Mouse (Mus musculus) CH12.LX (cell line): Measurements from ENCODE around the gene Nf1. TPM values are rescaled to one million over a fixed set of nuclear protein-coding genes. Genes with fewer than 3 reads are reported as not detected.

ENCODE experiments used
- DNase-seq: peaks from one replicate; pipeline ENCODE4 v3.0.0-alpha.2; 2013; ENCODE audit errors: extremely low read depth
- H3K27ac ChIP-seq: 2 replicates; pipeline ENCODE4 v1.5.1; 2012; ENCODE audit warnings: low read depth, mild to moderate bottlenecking, control low read depth, moderate library complexity; ENCODE audit not compliant: insufficient read depth
- H3K27me3 ChIP-seq: replicated peaks from 2 replicates; pipeline ENCODE3; 2012; ENCODE audit warnings: inconsistent platforms
- H3K36me3 ChIP-seq, 2 experiments: replicated peaks in 1 of 2; 2 replicates each; pipeline versions ENCODE3 to v1.6.1; 2012; ENCODE audit warnings: inconsistent platforms in 1 of 2, low read length in 1 of 2, mild to moderate bottlenecking in 1 of 2, mixed read lengths in 1 of 2, moderate library complexity in 1 of 2; ENCODE audit not compliant: control insufficient read depth in 1 of 2, insufficient read depth in 1 of 2
- H3K4me1 ChIP-seq, 2 experiments: 2 replicates each; pipeline ENCODE4 v1.6.1; 2012; ENCODE audit warnings: inconsistent platforms in 1 of 2, moderate library complexity in 1 of 2; ENCODE audit not compliant: insufficient read depth in 2 of 2, control insufficient read depth in 1 of 2
- H3K4me2 ChIP-seq: 2 replicates; pipeline ENCODE4 v1.6.1; 2012; ENCODE audit warnings: low read depth, mild to moderate bottlenecking, control low read depth; ENCODE audit not compliant: poor library complexity, insufficient read depth, severe bottlenecking
- H3K4me3 ChIP-seq, 3 experiments: fragments of 150-350 bp in 1 of 3; sonication (generic) in 1 of 3; replicated peaks in 1 of 3; 2 replicates each; pipeline versions ENCODE3 to v1.5.1; 2011 to 2012; ENCODE audit warnings: low read depth in 2 of 3, low read length in 2 of 3, mild to moderate bottlenecking in 2 of 3, moderate library complexity in 2 of 3, control low read depth in 1 of 3, improper control_type of control experiment in 1 of 3, inconsistent platforms in 1 of 3, mixed read lengths in 1 of 3; ENCODE audit not compliant: poor library complexity in 1 of 3
- H3K79me2 ChIP-seq: replicated peaks from 2 replicates; pipeline ENCODE4 v1.6.1; 2012; ENCODE audit warnings: mild to moderate bottlenecking, moderate library complexity; ENCODE audit not compliant: control insufficient read depth, poor library complexity, insufficient read depth, severe bottlenecking; ENCODE audit errors: extremely low read depth
- H3K9ac ChIP-seq: 2 replicates; pipeline ENCODE4 v1.6.1; 2012; ENCODE audit warnings: low read depth, mild to moderate bottlenecking, control low read depth, moderate library complexity; ENCODE audit not compliant: insufficient read depth
- H3K9me3 ChIP-seq: replicated peaks from 2 replicates; pipeline ENCODE3; 2012; ENCODE audit warnings: low read length, inconsistent platforms, mixed read lengths
- BHLHE40 ChIP-seq: IDR thresholded peaks from 2 replicates; pipeline ENCODE4 v1.6.1; 2011; ENCODE audit warnings: mild to moderate bottlenecking, low read depth, low read length, improper control_type of control experiment
- CHD2 ChIP-seq: IDR thresholded peaks from 2 replicates; pipeline ENCODE4 v1.6.1; 2011; ENCODE audit warnings: low read length, improper control_type of control experiment
- CTCF ChIP-seq, 2 experiments: IDR thresholded peaks in 1 of 2; conservative IDR thresholded peaks in 1 of 2; 2 replicates each; pipeline ENCODE4 v1.5.1; 2011 to 2012; ENCODE audit warnings: low read depth in 2 of 2, low read length in 2 of 2, improper control_type of control experiment in 1 of 2, inconsistent platforms in 1 of 2, mild to moderate bottlenecking in 1 of 2, moderate library complexity in 1 of 2
- ELF1 ChIP-seq: IDR thresholded peaks from 2 replicates; pipeline ENCODE4 v1.6.1; 2014; ENCODE audit warnings: low read depth, mild to moderate bottlenecking, inconsistent platforms, low read length, improper control_type of control experiment
- ETS1 ChIP-seq: conservative IDR thresholded peaks from 2 replicates; pipeline ENCODE4 v1.6.1; 2012; ENCODE audit warnings: low read depth, mild to moderate bottlenecking, inconsistent platforms, low read length, improper control_type of control experiment, moderate library complexity
- HCFC1 ChIP-seq: IDR thresholded peaks from 2 replicates; pipeline ENCODE4 v1.6.1; 2012; ENCODE audit warnings: low read depth, mild to moderate bottlenecking, inconsistent platforms, low read length, improper control_type of control experiment
- IRF4 ChIP-seq: IDR thresholded peaks from 2 replicates; pipeline ENCODE4 v1.6.1; 2014; ENCODE audit warnings: low read depth, mild to moderate bottlenecking, inconsistent platforms, low read length, improper control_type of control experiment
- KAT2A ChIP-seq: IDR thresholded peaks from 2 replicates; pipeline ENCODE4 v1.6.1; 2012; ENCODE audit warnings: low read length, improper control_type of control experiment, inconsistent platforms; ENCODE audit not compliant: insufficient replicate concordance
- MXI1 ChIP-seq: IDR thresholded peaks from 2 replicates; pipeline ENCODE4 v1.6.1; 2011; ENCODE audit warnings: mild to moderate bottlenecking, low read depth, low read length, improper control_type of control experiment
- NELFE ChIP-seq: IDR thresholded peaks from 2 replicates; pipeline ENCODE4 v1.6.1; 2011; ENCODE audit warnings: low read depth, low read length, improper control_type of control experiment
- POLR2AphosphoS2 ChIP-seq: IDR thresholded peaks from 2 replicates; pipeline ENCODE4 v1.6.1; 2011; ENCODE audit warnings: low read depth, low read length, improper control_type of control experiment
- SIN3A ChIP-seq: IDR thresholded peaks from 2 replicates; pipeline ENCODE4 v1.6.1; 2012; ENCODE audit warnings: low read length, improper control_type of control experiment, inconsistent platforms
- ZMIZ1 ChIP-seq: IDR thresholded peaks from 2 replicates; pipeline ENCODE4 v1.6.1; 2012; ENCODE audit warnings: low read depth, mild to moderate bottlenecking, inconsistent platforms, low read length, improper control_type of control experiment
- dilution Hi-C: fragments of 300-500 bp; cut with MboI; formaldehyde crosslinking; loops from 2 replicates; pipeline ENCODE4 v1.14.3; 2020; ENCODE audit warnings: low sequenced_read_pairs; ENCODE audit not compliant: extremely low pct_unique_long_range_greater_than_20kb, extremely low pct_ligation_motif_present
- in situ Hi-C: fragments of 300-500 bp; cut with MboI; formaldehyde crosslinking; loops from 3 replicates; pipeline ENCODE4 v1.14.3; 2019; ENCODE audit warnings: low sequenced_read_pairs, low pct_ligation_motif_present, low pct_unique_long_range_greater_than_20kb, mixed read lengths
- polyA plus RNA-seq: library from polyadenylated mRNA; unstranded; fragments of >175 nt; gene quantifications from 2 replicates; pipeline ENCODE4 v1.2.1, GENCODE M21; 2012; ENCODE audit warnings: low read depth; ENCODE audit not compliant: insufficient read length
- total RNA-seq, 2 experiments: library from RNA; depleted of rRNA; stranded (reverse); fragments of 300-350 nt in 1 of 2; fragments of >200 nt in 1 of 2; gene quantifications; 2 replicates each; pipeline ENCODE4 v1.2.3; 2012 to 2014

The Nf1 gene
- total and polyA plus RNA-seq, 3 experiments = 7.3 to 19.5 (median 12.4) TPM

DNA sequence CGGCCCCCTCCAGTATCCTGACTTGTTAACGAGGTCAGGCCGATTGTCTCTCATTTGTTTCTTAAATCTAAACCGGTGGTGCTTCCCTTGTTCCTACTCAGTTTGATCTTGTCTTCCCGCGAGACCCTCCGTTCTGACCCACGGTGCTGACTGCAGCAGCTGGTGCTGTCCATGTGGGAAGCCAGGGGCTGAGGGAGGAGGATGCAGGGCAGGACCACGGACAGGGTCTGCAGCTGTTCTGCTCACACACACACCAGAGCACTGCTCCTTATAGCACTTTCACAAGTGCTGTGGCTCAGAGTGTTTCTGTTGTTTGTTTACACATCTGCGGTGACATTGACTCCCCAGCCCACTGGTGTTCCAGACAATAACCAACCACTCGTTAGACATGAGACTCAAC lies 254.0 kb downstream of the Nf1 start:
- DNase-seq = no peak
- in situ Hi-C loops = loop anchor here (5.0 kb wide), 1 partner anchor 329 kb away; no protein-coding TSS in a partner anchor
- Histone ChIP-seq H3K9ac (no peak overlapping the region), H3K4me3 (no peak overlapping the region), H3K27ac (no peak overlapping the region), H3K79me2 (no peaks in the 10 kb centered on the region), H3K36me3 (no peaks in the 10 kb centered on the region), H3K27me3 (peaks cover 44% of the 10 kb centered on the region), H3K9me3 (peaks cover 4% of the 10 kb centered on the region), H3K4me2 (no peak overlapping the region), H3K4me1 (peaks cover 13 to 27% of the 10 kb centered on the region in 2 experiments)
- dilution Hi-C loops = no loop called here
- TF ChIP-seq CTCF (conservative IDR thresholded peaks at IDR 0.05 in 1 of 2, IDR thresholded peaks at IDR 0.05 in 1 of 2; ENCODE audit: low read depth in 2 of 2, low read length in 2 of 2) (no peak), MXI1 (peak; percentile 90), CHD2 (no peak), HCFC1 (no peak), SIN3A (peak; percentile 98), POLR2AphosphoS2 (no peak), KAT2A (no peak)

- Histone ChIP-seq H3K27me3 (no peaks in the 10 kb centered on the region), H3K4me2 (no peak overlapping the region), H3K36me3 (peaks cover 0 to 12% of the 10 kb centered on the region in 2 experiments), H3K79me2 (no peaks in the 10 kb centered on the region), H3K9me3 (no peaks in the 10 kb centered on the region), H3K4me3 (no peak overlapping the region), H3K27ac (no peak overlapping the region), H3K4me1 (peaks cover 22 to 47% of the 10 kb centered on the region in 2 experiments), H3K9ac (no peak overlapping the region)
- no peak for DNase-seq
- dilution Hi-C loops (no loop called here), in situ Hi-C loops (no loop called here)
- TF ChIP-seq ELF1 (no peak), ZMIZ1 (no peak), IRF4 (no peak), POLR2AphosphoS2 (no peak), KAT2A (no peak)
These were observed 271.0 kb downstream of the Nf1 start for GRCm38 (mm10) chr11:79610454-79610853.

GRCm38 (mm10) chr11:79611011-79611666 lies 271.6 kb downstream of the Nf1 start:
- Histone ChIP-seq H3K9ac (no peak overlapping the region), H3K4me3 (no peak overlapping the region), H3K79me2 (no peaks in the 10 kb centered on the region), H3K4me2 (peak overlapping the region; percentile 13; the same call in 1 of the 2 replicates), H3K36me3 (peaks cover 0 to 18% of the 10 kb centered on the region in 2 experiments), H3K27ac (no peak overlapping the region), H3K9me3 (no peaks in the 10 kb centered on the region), H3K27me3 (no peaks in the 10 kb centered on the region), H3K4me1 (peaks cover 22 to 54% of the 10 kb centered on the region in 2 experiments)
- in situ Hi-C loops = no loop called here
- dilution Hi-C loops = no loop called here
- peak; percentile 42 for DNase-seq
- TF ChIP-seq NELFE (no peak), ETS1 (peak; percentile 36), BHLHE40 (peak; percentile 49; the same call in 1 of the 2 replicates)
